Mouse (Mus musculus): ENCODE results near the gene Iqsec2.

The Iqsec2 gene

GRCm38 (mm10) chrX:152143941-152144741, at the start of gene Iqsec2:
Gene Iqsec2, plus strand, starts transcription at chrX:152144268.
- peak; percentile 31 for DNase-seq

DNA sequence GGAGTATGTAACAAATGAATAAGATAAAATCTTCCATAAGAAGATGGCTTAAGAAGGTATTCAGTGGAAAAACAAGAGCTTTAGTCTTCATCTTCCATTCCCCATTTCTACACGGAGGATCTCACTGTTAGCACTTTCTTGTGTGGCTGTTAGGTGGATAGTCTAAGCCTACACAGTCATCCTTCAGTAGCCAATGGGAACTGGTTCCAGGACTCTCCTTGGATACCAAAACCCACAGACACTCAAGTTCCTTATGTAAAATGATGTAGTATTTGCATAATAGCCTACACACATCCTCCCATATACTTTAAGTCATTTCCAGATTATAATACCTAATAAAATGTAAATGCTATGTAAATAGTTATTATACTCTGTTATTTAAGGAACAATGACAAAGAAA, 46.5 kb upstream of the Iqsec2 start:
- no peak for DNase-seq

GRCm38 (mm10) chrX:152121687-152122086, 22.4 kb upstream of the Iqsec2 start:
- DNase-seq: no peak

DNA sequence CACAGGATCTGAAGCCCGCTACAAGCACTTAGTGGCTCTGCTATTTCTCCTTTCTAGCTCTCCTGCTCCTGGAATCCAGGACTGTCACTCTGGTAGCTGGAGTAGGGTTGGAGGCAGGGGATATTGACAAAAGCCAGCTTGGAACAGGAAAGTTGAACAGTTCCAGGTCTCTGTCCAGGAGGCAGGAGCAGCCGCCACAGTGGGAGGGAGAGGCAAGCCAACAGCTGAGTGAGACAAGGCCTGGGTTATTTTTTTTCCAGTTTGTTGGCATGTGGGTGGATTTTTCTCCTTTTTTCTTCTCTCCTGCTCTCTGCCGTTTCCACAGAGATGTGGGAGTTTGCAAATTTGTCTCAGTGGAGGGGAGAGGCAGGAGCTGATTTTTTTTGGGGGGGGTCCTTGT, 13.3 kb upstream of the Iqsec2 start:
- DNase-seq: no peak

DNA sequence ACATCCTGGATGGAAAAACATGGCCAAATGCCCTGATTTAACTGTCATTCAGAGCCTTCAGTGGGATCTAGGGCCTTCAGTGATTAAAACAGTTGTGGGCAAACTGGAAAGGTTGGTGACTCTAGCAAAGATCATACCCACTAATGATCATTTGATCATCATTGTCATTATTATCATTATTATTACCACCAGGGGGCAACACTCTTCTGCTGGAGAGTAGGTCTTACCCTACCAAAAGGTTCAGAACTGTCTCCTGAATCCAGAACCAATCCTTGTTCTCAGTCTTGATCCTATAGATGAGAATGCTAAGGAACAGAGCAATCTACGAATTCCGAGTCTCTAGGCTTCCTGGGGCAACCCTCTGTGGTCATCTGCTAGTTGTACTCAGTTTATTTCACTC, 12.0 kb upstream of the Iqsec2 start:
- DNase-seq: no peak

GRCm38 (mm10) chrX:152135195-152135594, 8.9 kb upstream of the Iqsec2 start:
- no peak for DNase-seq

DNA sequence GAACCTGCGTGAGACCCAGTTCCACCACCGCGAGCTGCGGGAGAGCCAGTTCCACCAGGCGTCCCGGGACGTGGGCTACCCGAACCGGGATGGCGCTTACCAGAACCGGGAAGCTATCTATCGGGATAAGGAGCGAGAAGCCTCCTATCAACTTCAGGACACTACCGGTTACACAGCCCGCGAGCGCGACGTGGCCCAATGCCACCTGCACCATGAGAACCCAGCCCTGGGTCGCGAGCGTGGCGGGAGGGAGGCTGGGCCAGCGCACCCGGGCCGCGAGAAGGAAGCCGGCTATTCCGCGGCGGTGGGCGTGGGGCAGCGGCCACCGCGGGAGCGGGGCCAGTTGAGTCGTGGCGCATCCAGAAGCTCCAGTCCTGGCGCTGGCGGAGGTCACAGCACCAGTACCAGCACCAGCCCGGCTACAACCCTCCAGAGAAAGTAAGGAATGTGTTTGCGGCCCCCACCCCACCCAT, 710 bp downstream of the Iqsec2 start:
- peak; percentile 13 for DNase-seq

GRCm38 (mm10) chrX:152146150-152146549, 2.1 kb downstream of the Iqsec2 start:
- DNase-seq: peak; percentile 7

- no peak for DNase-seq
These were observed 2.6 kb downstream of the Iqsec2 start for GRCm38 (mm10) chrX:152146691-152147090.

DNA sequence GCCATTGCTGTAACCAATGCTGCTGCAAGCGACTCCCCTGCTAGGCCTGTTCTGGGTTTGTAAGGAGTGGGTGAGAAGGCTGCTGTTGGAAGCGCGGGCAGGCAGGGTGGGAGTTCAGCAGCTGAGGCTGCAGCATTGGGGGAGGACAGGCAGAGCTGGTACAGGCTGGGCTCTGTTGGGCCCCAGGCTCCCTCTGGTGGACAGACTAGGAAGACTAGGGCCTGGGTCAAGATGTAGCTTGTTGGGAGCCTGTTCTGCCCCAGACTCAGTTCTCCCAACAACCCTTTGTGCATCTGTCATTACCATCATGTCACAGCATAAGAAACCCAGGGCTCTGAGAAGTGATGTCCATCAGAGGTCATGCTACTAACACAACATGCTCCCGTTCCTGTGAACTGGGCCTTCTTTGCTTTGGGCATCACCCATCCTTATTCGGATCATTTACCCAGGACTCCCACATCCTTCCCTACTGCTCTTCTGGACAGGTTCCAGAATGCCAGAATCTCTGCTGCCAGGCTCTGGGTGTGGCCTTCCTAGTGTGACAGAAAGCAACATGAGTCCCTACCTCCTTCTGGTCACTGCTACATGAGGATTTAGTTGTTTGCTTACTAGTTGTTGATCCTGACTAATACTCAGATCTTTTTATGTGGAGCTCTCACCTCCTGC, 3.5 kb downstream of the Iqsec2 start:
- DNase-seq: peak; percentile 67

GRCm38 (mm10) chrX:152148706-152149105, 4.6 kb downstream of the Iqsec2 start:
- DNase-seq: no peak

DNA sequence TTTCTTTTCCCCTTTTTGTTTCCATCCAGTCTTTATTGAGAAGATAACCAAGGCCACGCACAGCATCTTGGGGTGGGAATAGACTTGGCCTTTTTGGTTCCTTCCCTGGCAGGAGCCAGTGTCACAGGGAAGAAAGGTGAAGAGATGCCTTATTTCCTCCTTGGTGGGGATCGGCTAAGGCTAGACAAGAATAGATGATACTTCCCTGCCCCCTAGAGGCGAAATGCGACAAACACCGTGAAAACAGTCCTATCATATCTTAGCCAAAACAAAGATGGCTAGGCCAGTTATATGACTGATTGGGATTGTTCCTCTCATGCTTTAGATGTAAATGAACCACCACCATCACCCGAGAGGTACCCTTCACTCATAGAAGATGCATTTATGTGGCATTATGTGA, 7.6 kb downstream of the Iqsec2 start:
- peak; percentile 66 for DNase-seq

GRCm38 (mm10) chrX:152158294-152158693, 14.2 kb downstream of the Iqsec2 start:
- DNase-seq: no peak

DNA sequence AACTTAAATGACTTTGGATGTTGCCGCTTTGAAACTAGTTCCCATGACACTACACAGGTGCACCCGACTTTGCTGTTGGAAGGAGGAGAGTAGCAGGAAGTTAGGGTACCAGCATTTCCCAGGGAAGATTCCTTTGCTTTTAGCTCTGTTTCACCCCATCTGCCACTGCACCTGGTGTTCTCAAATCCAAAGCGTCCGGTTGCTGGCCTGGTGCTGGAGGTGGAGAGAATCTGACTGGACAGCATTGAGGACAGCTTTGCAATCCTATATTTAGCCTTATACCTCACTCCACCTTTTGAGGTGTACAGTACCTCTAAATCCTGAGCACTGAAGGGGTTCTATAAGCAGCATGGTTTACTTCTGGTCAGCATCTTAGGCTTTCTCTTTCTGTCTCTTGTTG, 17.3 kb downstream of the Iqsec2 start:
- no peak for DNase-seq

- no peak for DNase-seq
These were observed 20.0 kb downstream of the Iqsec2 start for GRCm38 (mm10) chrX:152164061-152164460.

DNA sequence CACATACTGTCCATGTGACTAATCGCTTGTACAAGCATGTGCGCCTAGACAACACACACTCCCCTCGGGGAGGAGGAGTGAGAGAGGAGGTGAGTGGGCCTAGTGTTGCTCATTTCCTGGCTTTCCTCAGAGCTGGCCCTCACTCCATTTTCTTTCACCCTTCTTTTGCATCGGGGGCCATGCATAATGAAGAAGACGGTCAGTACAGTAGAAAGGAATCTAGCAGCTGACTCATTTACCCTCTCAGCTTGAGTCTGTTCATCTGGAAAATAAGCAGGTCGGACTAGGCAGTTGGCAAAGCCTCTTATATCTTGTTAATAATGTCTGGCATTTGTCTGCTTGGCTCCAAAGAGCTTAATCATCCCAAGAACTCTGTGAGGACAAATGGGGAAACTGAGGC, 22.1 kb downstream of the Iqsec2 start:
- DNase-seq: no peak

DNA sequence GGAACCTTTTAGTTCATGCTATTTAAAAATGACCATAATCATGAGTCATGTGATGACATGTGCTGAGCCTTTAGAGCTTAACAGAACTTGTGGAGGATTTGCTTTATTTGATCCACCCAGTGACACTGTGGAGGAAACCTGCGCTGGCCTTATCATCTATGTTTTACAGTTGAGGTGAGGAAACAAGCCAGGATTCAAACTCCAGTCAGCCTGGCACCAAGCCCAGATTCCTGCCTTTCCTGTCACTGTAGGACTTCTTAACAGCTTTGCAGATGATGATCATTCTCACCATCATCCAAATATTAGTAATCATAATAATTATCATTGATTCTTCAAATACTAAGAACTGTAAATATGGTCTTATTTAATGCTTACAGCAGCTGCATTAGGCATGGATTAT, 24.5 kb downstream of the Iqsec2 start:
- no peak for DNase-seq

GRCm38 (mm10) chrX:152171041-152172026, 27.3 kb downstream of the Iqsec2 start:
- no peak for DNase-seq

DNA sequence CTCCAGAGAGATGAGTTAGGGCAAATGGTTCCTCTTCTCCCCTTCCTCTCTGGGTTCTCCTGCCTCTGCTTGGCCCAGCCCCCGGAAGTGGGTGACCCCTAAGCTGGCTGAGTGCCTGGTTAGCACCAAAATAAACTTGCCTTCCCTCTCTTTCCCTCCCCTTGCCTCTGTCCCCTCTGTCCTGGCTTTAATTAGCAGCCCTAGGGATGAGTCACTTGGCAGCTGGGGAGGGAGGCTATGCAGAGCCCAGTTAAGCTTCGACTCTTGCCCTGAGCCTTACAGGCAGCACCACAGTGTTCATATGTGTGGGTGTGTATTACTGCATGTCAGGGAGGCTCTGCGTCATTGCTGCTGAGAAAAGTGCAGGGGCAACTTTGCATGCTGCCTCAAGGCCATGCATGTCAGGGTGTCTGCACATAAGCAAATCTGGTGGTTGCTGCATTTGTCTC, 28.4 kb downstream of the Iqsec2 start:
- DNase-seq: peak; percentile 10

DNA sequence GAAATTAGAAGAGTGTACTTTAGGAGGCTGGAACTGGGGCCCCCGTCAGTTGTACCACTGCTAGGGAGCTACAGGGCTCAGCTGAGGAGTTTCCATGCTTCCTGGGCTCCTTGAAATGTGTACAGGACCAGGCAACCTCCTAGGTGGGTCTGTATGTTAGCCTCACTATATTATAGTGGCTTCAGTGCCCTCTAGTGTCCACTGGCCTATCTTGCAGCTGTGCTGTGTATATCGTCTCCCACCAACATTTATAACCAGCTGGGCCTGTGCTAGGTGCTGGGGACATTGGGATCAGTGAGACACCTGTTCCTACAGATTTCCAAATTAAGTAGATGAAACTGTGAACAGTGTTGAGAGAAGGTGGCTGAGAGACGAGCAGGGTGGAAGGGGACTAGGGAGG, 31.2 kb downstream of the Iqsec2 start:
- peak; percentile 45 for DNase-seq

GRCm38 (mm10) chrX:152177897-152178296, 33.8 kb downstream of the Iqsec2 start:
- no peak for DNase-seq

GRCm38 (mm10) chrX:152178843-152179545, 34.9 kb downstream of the Iqsec2 start:
- no peak for DNase-seq

Data from thymus, postnatal 4 days (tissue).